Mouse (Mus musculus): ENCODE measurements at regions not wholly inside any gene's neighbourhood (a gene's known extent, or its start where the extent isn't known, plus 50 kb on each side); places are given as distances from the start of the nearest gene placed in this dataset.
A peak's percentile ranks its signal among the peaks of the same experiment; 100 is the strongest.

DNA sequence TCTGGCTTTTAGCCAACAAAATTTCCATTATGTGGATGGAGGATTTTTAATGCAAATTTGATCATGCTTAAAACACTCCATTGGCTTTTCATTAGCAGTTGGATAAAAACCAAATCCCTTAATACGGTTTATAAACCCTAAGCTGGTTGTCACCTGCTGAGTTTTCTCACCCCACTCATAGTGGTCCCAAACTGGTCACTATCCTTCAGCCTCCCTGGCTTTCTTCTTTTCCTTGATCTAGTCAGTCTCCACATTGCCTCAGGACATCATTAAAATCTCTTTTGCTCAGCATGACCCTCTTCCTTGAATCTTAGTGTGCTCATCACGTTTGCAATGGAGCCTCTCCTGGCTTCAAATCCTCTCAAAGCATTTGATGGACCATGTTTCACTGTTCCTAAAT lies 340.9 kb upstream of the Cntn3 start:
- WGBS (ENCODE audit: insufficient replicate concordance), result 32% methylated on average over 2 of the region's 2 CpGs
- Histone ChIP-seq H3K27me3 (no peaks in the 10 kb centered on the region), H3K36me3 (no peaks in the 10 kb centered on the region), H3K4me2 (no peak overlapping the region), H3K4me1 (replicated peaks) (no peaks in the 10 kb centered on the region), H3K4me3 (replicated peaks) (no peak overlapping the region), H3K9me3 (replicated peaks) (no peaks in the 10 kb centered on the region), H3K27ac (no peak overlapping the region), H3K9ac (no peak overlapping the region)
- DNase-seq (no peak), ATAC-seq (ENCODE audit: low read depth) (no peak)

DNA sequence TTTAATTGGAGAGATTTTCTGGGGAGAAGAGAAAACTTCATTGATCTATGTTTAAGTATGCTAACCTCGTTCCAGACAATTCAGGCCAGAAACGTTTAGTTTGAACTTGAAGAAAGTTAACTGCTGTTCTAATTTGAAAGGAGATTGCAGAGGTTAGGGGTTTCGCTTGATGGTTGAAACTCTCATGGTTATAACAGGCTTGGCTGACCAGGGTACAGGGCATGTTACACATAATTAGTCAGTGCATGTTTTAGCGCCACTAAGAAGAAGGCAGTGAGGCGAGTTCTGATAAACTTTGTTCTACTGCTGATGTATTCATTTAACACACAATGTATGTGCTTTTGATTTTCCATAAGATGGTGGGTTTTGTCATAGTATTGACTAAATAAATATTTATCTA lies 331.1 kb upstream of the Cntn3 start:
- WGBS (ENCODE audit: insufficient replicate concordance), result 59% methylated on average over 5 of the region's 5 CpGs
- no peak overlapping the region for H3K4me3 ChIP-seq (replicated peaks)

GRCm38 (mm10) chr6:102900407-102901110 lies 327.7 kb upstream of the Cntn3 start:
- peak overlapping the region; percentile 34; the same call in 1 of the 2 replicates for H3K27ac ChIP-seq
- ATAC-seq (ENCODE audit: low read depth), result peak; percentile 100

More for the DNA sequence above, 331.1 kb upstream of the Cntn3 start:
- Histone ChIP-seq H3K36me3 (no peaks in the 10 kb centered on the region), H3K9ac (no peak overlapping the region), H3K4me2 (no peak overlapping the region), H3K27ac (no peak overlapping the region), H3K27me3 (no peaks in the 10 kb centered on the region), H3K9me3 (replicated peaks) (no peaks in the 10 kb centered on the region), H3K4me1 (replicated peaks) (no peaks in the 10 kb centered on the region)
- DNase-seq (no peak), ATAC-seq (ENCODE audit: low read depth) (no peak)

DNA sequence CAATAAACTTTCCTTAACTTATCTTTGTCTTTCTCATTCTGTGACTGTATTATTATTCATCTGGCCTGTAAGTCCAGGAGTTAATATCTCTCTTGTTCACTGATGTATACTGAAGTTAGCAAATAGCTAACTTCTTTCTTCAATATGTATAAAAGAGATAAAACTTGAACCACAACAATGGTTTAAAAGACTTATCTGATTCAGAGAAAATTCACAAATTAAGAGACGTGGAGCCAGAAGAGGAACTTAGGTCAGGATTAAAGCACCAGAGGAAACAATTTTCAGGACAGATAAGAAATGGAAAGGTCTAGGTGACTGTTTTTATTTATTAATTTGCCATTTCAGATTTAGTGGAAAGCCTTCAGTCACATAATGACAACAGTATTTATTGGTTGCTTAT lies 295.5 kb upstream of the Cntn3 start:
- Histone ChIP-seq H3K9ac (no peak overlapping the region), H3K4me2 (no peak overlapping the region), H3K9me3 (replicated peaks) (no peaks in the 10 kb centered on the region), H3K27ac (no peak overlapping the region), H3K36me3 (no peaks in the 10 kb centered on the region), H3K4me1 (replicated peaks) (no peaks in the 10 kb centered on the region), H3K4me3 (replicated peaks) (no peak overlapping the region), H3K27me3 (no peaks in the 10 kb centered on the region)
- 12% methylated on average over 1 of the region's 1 CpGs for WGBS (ENCODE audit: insufficient replicate concordance)
- no peak for ATAC-seq (ENCODE audit: low read depth)
- no peak for DNase-seq

More at GRCm38 (mm10) chr6:102900407-102901110, 327.7 kb upstream of the Cntn3 start:
- Histone ChIP-seq H3K27me3 (no peaks in the 10 kb centered on the region), H3K4me1 (replicated peaks) (no peaks in the 10 kb centered on the region), H3K9ac (no peak overlapping the region), H3K4me3 (replicated peaks) (no peak overlapping the region), H3K36me3 (no peaks in the 10 kb centered on the region), H3K9me3 (replicated peaks) (no peaks in the 10 kb centered on the region), H3K4me2 (no peak overlapping the region)
- DNase-seq, result peak; percentile 23
- WGBS (ENCODE audit: insufficient replicate concordance), result 20% methylated on average over 1 of the region's 1 CpGs

DNA sequence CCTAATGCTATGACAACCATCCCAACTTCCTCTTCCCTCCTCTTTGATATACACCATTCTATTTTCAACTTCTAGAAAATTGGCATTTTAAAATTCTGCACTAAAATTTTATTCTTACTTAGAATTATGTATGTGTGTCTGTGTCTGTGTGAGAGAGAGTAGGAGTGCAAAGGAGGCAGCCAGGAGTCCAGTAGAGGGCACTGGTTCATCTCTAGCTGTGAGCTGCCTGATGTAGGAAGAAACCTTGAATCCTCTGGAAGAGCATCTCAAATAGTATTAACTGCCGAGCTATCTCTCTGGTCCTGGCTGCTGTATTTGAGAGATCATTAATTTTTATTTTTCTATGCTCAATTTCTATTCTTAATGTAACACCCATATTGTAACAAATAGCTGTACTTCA lies 271.6 kb upstream of the Cntn3 start:
- ATAC-seq (ENCODE audit: low read depth), result no peak
- Histone ChIP-seq H3K36me3 (no peaks in the 10 kb centered on the region), H3K4me2 (no peak overlapping the region), H3K4me3 (replicated peaks) (no peak overlapping the region), H3K9me3 (replicated peaks) (no peaks in the 10 kb centered on the region), H3K4me1 (replicated peaks) (no peaks in the 10 kb centered on the region), H3K9ac (no peak overlapping the region), H3K27me3 (no peaks in the 10 kb centered on the region), H3K27ac (no peak overlapping the region)
- 38% methylated on average over 1 of the region's 1 CpGs for WGBS (ENCODE audit: insufficient replicate concordance)
- no peak for DNase-seq

GRCm38 (mm10) chr6:102833151-102833550 lies 260.2 kb upstream of the Cntn3 start:
- no peak overlapping the region for H3K4me2 ChIP-seq
- 31% methylated on average over 2 of the region's 2 CpGs for WGBS (ENCODE audit: insufficient replicate concordance)
- ATAC-seq (ENCODE audit: low read depth), result no peak
- H3K36me3 ChIP-seq, result no peaks in the 10 kb centered on the region
- no peaks in the 10 kb centered on the region for H3K4me1 ChIP-seq (replicated peaks)
- no peak for DNase-seq
- H3K27ac ChIP-seq, result no peak overlapping the region
- 0 out of 2 replicates have a peak, but pooled peaks cover 3% of the 10 kb centered on the region for H3K9me3 ChIP-seq (replicated peaks)
- no peak overlapping the region for H3K4me3 ChIP-seq (replicated peaks)
- no peak overlapping the region for H3K9ac ChIP-seq
- H3K27me3 ChIP-seq, result no peaks in the 10 kb centered on the region

Data from liver, embryonic 13.5 days (tissue).